Mouse (Mus musculus): Measurements from ENCODE around the gene Ccdc171.
"Not testable (repeated sequence)": the region's sequence is repeated elsewhere in the genome, so short reads cannot be mapped to it uniquely, and the experiment has no call there.

- TF ChIP-seq POLR2A (IDR thresholded peaks at IDR 0.05; ENCODE audit: extremely low read depth, insufficient read depth, low read length); CTCF (IDR thresholded peaks at IDR 0.05; ENCODE audit: low read depth, low read length): not testable (repeated sequence)
These were observed 28.3 kb upstream of the Ccdc171 start for GRCm38 (mm10) chr4:83497013-83497412.

Measured in liver, adult 2 months (tissue).